Mouse (Mus musculus) heart, embryonic 16.5 days (tissue): ENCODE results near the gene Soat1. TPM values are rescaled to one million over a fixed set of nuclear protein-coding genes. Genes with fewer than 3 reads are reported as not detected.

Experiments
- ATAC-seq: fragments of 200-750 bp; cut with Nextera tagmentation; replicated peaks from 2 replicates; pipeline ENCODE4 v1.8.0; 2017; ENCODE audit warnings: moderate number of reproducible peaks; ENCODE audit not compliant: insufficient read depth, low FRiP score; ENCODE audit errors: extremely low read depth
- H3K27ac ChIP-seq: fragments of 300-500 bp; sonication (generic); 2 replicates; pipeline ENCODE4 v1.5.1; 2014; ENCODE audit warnings: mild to moderate bottlenecking, low read length, control low read depth, moderate library complexity
- H3K27me3 ChIP-seq: fragments of 300-500 bp; sonication (generic); 2 replicates; pipeline ENCODE4 v1.6.1; 2014; ENCODE audit warnings: low read length, mixed read lengths; ENCODE audit not compliant: control insufficient read depth, insufficient read depth
- H3K36me3 ChIP-seq: fragments of 300-500 bp; sonication (generic); 2 replicates; pipeline ENCODE4 v1.6.1; 2014; ENCODE audit not compliant: control insufficient read depth, insufficient read depth
- H3K4me1 ChIP-seq: fragments of 300-500 bp; sonication (generic); 2 replicates; pipeline ENCODE4 v1.6.1; 2014; ENCODE audit warnings: low read length, mixed read lengths; ENCODE audit not compliant: control insufficient read depth, insufficient read depth
- H3K4me2 ChIP-seq: fragments of 300-500 bp; sonication (generic); 2 replicates; pipeline ENCODE4 v1.6.1; 2014; ENCODE audit warnings: low read depth, mild to moderate bottlenecking, control low read depth, low read length
- H3K4me3 ChIP-seq: fragments of 300-500 bp; sonication (generic); 2 replicates; pipeline ENCODE4 v1.5.1; 2014; ENCODE audit warnings: mild to moderate bottlenecking, control low read depth, low read length
- H3K9ac ChIP-seq: fragments of 300-500 bp; sonication (generic); 2 replicates; pipeline ENCODE4 v1.6.1; 2014; ENCODE audit warnings: low read length, control low read depth
- H3K9me3 ChIP-seq: fragments of 300-500 bp; sonication (generic); replicated peaks from 2 replicates; pipeline ENCODE4 v1.6.1; 2016; ENCODE audit warnings: low read length; ENCODE audit not compliant: control insufficient read depth
- WGBS: fragments of 180-500 bp; shearing (Covaris S2); extraction: QIAGEN DNeasy Blood & Tissue Kit; methylation state at CpG from one replicate; pipeline ENCODE4 v1.1.7; 2014; 5-methylcytosine and 5-hydroxymethylcytosine counted together
- polyA plus RNA-seq: library from polyadenylated mRNA; unstranded; fragments of >200 nt; fragmentation: Nextera tagmentation; extraction: Ambion mirVana; gene quantifications from 2 replicates; pipeline ENCODE4 v1.2.1, GENCODE M21; 2015

Soat1 gene
- polyA plus RNA-seq, 1 experiment from 2014 or later: 25.0 TPM

GRCm38 (mm10) chr1:156471071-156471470 is 3.1 kb downstream of the Soat1 start:
- H3K27ac ChIP-seq: no peak overlapping the region
- peaks cover 13% of the 10 kb centered on the region for H3K4me1 ChIP-seq
- H3K4me2 ChIP-seq: no peak overlapping the region
- H3K36me3 ChIP-seq: peaks cover 7% of the 10 kb centered on the region
- no peaks in the 10 kb centered on the region for H3K27me3 ChIP-seq
- H3K9me3 ChIP-seq: peaks cover 9% of the 10 kb centered on the region
- 71% methylated on average over 3 of the region's 3 CpGs for WGBS
- no peak overlapping the region for H3K4me3 ChIP-seq
- ATAC-seq: no peak
- H3K9ac ChIP-seq: no peak overlapping the region

GRCm38 (mm10) chr1:156470557-156470956 is 3.6 kb downstream of the Soat1 start:
- peaks cover 13% of the 10 kb centered on the region for H3K36me3 ChIP-seq
- H3K27ac ChIP-seq: no peak overlapping the region
- 51% methylated on average over 7 of the region's 7 CpGs for WGBS
- no peak for ATAC-seq
- H3K27me3 ChIP-seq: no peaks in the 10 kb centered on the region
- no peak overlapping the region for H3K4me3 ChIP-seq
- peaks cover 13% of the 10 kb centered on the region for H3K4me1 ChIP-seq
- no peak overlapping the region for H3K4me2 ChIP-seq
- peaks cover 9% of the 10 kb centered on the region for H3K9me3 ChIP-seq
- H3K9ac ChIP-seq: no peak overlapping the region

GRCm38 (mm10) chr1:156468576-156468975 is 5.6 kb downstream of the Soat1 start:
- ATAC-seq: no peak
- Histone ChIP-seq H3K4me1 (peaks cover 13% of the 10 kb centered on the region), H3K9me3 (peaks cover 9% of the 10 kb centered on the region), H3K36me3 (peaks cover 14% of the 10 kb centered on the region), H3K9ac (no peak overlapping the region), H3K4me2 (no peak overlapping the region), H3K4me3 (no peak overlapping the region), H3K27ac (no peak overlapping the region), H3K27me3 (no peaks in the 10 kb centered on the region)
- 59% methylated on average over 3 of the region's 3 CpGs for WGBS

- peaks cover 14% of the 10 kb centered on the region for H3K36me3 ChIP-seq
- H3K9ac ChIP-seq: no peak overlapping the region
- H3K4me3 ChIP-seq: no peak overlapping the region
- no peak for ATAC-seq
- H3K4me1 ChIP-seq: peaks cover 10% of the 10 kb centered on the region
- H3K9me3 ChIP-seq: peaks cover 9% of the 10 kb centered on the region
- no peak overlapping the region for H3K27ac ChIP-seq
- WGBS: 79% methylated on average over 12 of the region's 12 CpGs
- H3K27me3 ChIP-seq: no peaks in the 10 kb centered on the region
- H3K4me2 ChIP-seq: no peak overlapping the region
Measured at GRCm38 (mm10) chr1:156467655-156468255, 6.4 kb downstream of the Soat1 start.

GRCm38 (mm10) chr1:156464963-156465362 is 9.2 kb downstream of the Soat1 start:
- Histone ChIP-seq H3K4me1 (peaks cover 10% of the 10 kb centered on the region), H3K36me3 (peaks cover 14% of the 10 kb centered on the region), H3K27me3 (no peaks in the 10 kb centered on the region), H3K9ac (no peak overlapping the region), H3K27ac (no peak overlapping the region), H3K9me3 (peaks cover 9% of the 10 kb centered on the region), H3K4me3 (no peak overlapping the region), H3K4me2 (no peak overlapping the region)
- ATAC-seq: no peak
- 87% methylated on average over 9 of the region's 9 CpGs for WGBS

GRCm38 (mm10) chr1:156463981-156464853 is 9.9 kb downstream of the Soat1 start:
- Histone ChIP-seq H3K4me2 (no peak overlapping the region), H3K36me3 (peaks cover 14% of the 10 kb centered on the region), H3K9ac (no peak overlapping the region), H3K9me3 (peaks cover 5% of the 10 kb centered on the region), H3K4me3 (no peak overlapping the region), H3K27me3 (no peaks in the 10 kb centered on the region), H3K27ac (no peak overlapping the region), H3K4me1 (peaks cover 15% of the 10 kb centered on the region)
- ATAC-seq: no peak
- WGBS: 78% methylated on average over 8 of the region's 8 CpGs

GRCm38 (mm10) chr1:156462273-156462991 is 11.7 kb downstream of the Soat1 start:
- H3K27me3 ChIP-seq: no peaks in the 10 kb centered on the region
- peaks cover 10% of the 10 kb centered on the region for H3K4me1 ChIP-seq
- H3K4me2 ChIP-seq: no peak overlapping the region
- H3K9ac ChIP-seq: no peak overlapping the region
- no peak for ATAC-seq
- H3K4me3 ChIP-seq: no peak overlapping the region
- WGBS: 63% methylated on average over 12 of the region's 12 CpGs
- no peak overlapping the region for H3K27ac ChIP-seq
- peaks cover 14% of the 10 kb centered on the region for H3K36me3 ChIP-seq
- H3K9me3 ChIP-seq: peaks cover 3% of the 10 kb centered on the region; the same call in 1 of the 2 replicates

- Histone ChIP-seq H3K9ac (no peak overlapping the region), H3K27ac (no peak overlapping the region), H3K4me1 (peaks cover 10% of the 10 kb centered on the region), H3K36me3 (peaks cover 6% of the 10 kb centered on the region), H3K4me2 (no peak overlapping the region), H3K9me3 (no peaks in the 10 kb centered on the region), H3K4me3 (no peak overlapping the region), H3K27me3 (no peaks in the 10 kb centered on the region)
- no peak for ATAC-seq
- WGBS: 84% methylated on average over 6 of the region's 6 CpGs
Measured at GRCm38 (mm10) chr1:156461036-156461435, 13.1 kb downstream of the Soat1 start.

- Histone ChIP-seq H3K36me3 (no peaks in the 10 kb centered on the region; the same call in 1 of the 2 replicates), H3K27ac (peak overlapping the region; percentile 56), H3K9ac (no peak overlapping the region), H3K9me3 (no peaks in the 10 kb centered on the region), H3K4me1 (peaks cover 10% of the 10 kb centered on the region), H3K27me3 (no peaks in the 10 kb centered on the region), H3K4me3 (no peak overlapping the region), H3K4me2 (no peak overlapping the region)
- no peak for ATAC-seq
- WGBS: 89% methylated on average over 4 of the region's 4 CpGs
Measured at GRCm38 (mm10) chr1:156460216-156460615, 13.9 kb downstream of the Soat1 start.
